Mouse (Mus musculus) urinary bladder, postnatal 36 days (tissue): ENCODE measurements around the gene Scgb1b24.

Experiments used
- DNase-seq, 2 experiments: peaks; one replicate each; pipeline ENCODE4 v3.0.0; 2022; ENCODE audit warnings: low spot score in 2 of 2, mixed read lengths in 1 of 2

Gene Scgb1b24

DNA sequence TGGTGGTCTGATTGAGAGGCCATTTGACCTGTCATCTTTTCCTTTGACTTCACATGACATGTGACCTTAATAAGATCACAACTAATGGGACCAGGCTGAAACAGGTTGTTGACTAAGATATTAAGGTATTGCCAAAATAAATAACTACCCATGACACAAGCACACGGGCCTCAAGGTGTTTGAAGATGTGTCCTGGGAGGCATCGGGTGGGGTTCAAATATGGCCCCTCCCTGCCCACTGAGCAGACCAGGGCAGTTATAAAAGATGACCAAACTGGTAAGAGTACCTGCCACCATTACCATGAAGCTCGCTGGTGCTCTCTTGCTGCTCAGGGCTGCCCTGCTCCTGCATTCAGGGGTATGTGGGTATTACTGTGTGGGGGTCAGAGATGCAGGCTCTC, at the start of gene Scgb1b24:
TSS of gene Scgb1b24 (plus strand) at position 301 of the 400 bp plus-strand sequence.
- DNase-seq = no peak

DNA sequence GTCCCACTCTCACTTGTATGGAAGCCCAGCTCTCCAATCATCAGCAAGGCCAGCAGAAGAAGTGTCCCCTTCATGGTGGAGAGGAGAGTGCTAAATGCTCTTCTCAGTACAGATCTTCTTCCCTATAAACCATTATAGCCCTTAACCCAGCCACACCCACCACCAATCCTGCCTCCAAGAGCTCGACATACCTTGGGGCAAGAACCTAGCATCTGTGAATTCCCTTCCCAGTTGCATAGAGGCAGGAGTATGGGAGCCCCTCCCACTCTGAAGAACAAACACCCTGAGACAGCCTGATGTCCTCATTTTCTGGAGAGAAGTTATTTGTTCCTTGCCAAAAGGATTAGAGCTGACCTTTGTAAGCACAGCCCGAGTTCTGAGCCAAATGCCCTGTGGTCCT, 4.4 kb upstream of the Scgb1b24 start, which contains the start of gene Scgb2b24:
TSS of gene Scgb2b24 (minus strand) at position 101 of the 400 bp plus-strand sequence.
- DNase-seq = no peak
